Mouse (Mus musculus) right cerebral cortex, adult 18-20 months (tissue): Measurements from ENCODE around the gene Adipor1.
A peak's percentile ranks its signal among the peaks of the same experiment; 100 is the strongest.

Source experiments
- DNase-seq: peaks from one replicate; pipeline ENCODE4 v3.0.0; 2022; ENCODE audit warnings: mixed read lengths

The Adipor1 gene

GRCm38 (mm10) chr1:134415168-134415831 is at the start of gene Adipor1:
Adipor1 (plus strand) TSS chr1:134415378.
- peak; percentile 99 for DNase-seq

GRCm38 (mm10) chr1:134365491-134365890 is 49.7 kb upstream of the Adipor1 start:
- DNase-seq, result no peak

GRCm38 (mm10) chr1:134368777-134369337 is 46.3 kb upstream of the Adipor1 start:
- DNase-seq, result peak; percentile 51

GRCm38 (mm10) chr1:134374124-134374523 is 41.1 kb upstream of the Adipor1 start:
- no peak for DNase-seq

GRCm38 (mm10) chr1:134381051-134381450 is 34.1 kb upstream of the Adipor1 start:
- DNase-seq, result no peak

- peak; percentile 34 for DNase-seq
Observed at GRCm38 (mm10) chr1:134381795-134382625, 33.2 kb upstream of the Adipor1 start.

GRCm38 (mm10) chr1:134384581-134384980 is 30.6 kb upstream of the Adipor1 start:
- DNase-seq, result no peak

GRCm38 (mm10) chr1:134385176-134385575 is 30.0 kb upstream of the Adipor1 start:
- DNase-seq, result no peak

- no peak for DNase-seq
Observed at GRCm38 (mm10) chr1:134385666-134386065, 29.5 kb upstream of the Adipor1 start, which contains the start of gene 4933406M09Rik. 4933406M09Rik (plus strand) TSS chr1:134385940.

GRCm38 (mm10) chr1:134393827-134394226 is 21.4 kb upstream of the Adipor1 start:
- DNase-seq, result no peak

- DNase-seq, result no peak
Observed at GRCm38 (mm10) chr1:134398210-134398609, 17.0 kb upstream of the Adipor1 start.

GRCm38 (mm10) chr1:134399735-134400134 is 15.4 kb upstream of the Adipor1 start:
- DNase-seq, result no peak

- peak; percentile 75 for DNase-seq
Observed at GRCm38 (mm10) chr1:134405509-134406413, 9.4 kb upstream of the Adipor1 start, which contains the start of gene Cyb5r1. Cyb5r1 (plus strand) TSS chr1:134405559.

GRCm38 (mm10) chr1:134406414-134406771 is 8.8 kb upstream of the Adipor1 start:
- DNase-seq, result no peak

- no peak for DNase-seq
Observed at GRCm38 (mm10) chr1:134408080-134408479, 7.1 kb upstream of the Adipor1 start.

- no peak for DNase-seq
Observed at GRCm38 (mm10) chr1:134411706-134412629, 3.2 kb upstream of the Adipor1 start.

GRCm38 (mm10) chr1:134414038-134414437 is 1.1 kb upstream of the Adipor1 start:
- no peak for DNase-seq

- DNase-seq, result no peak
Observed at GRCm38 (mm10) chr1:134414501-134415167, 544 bp upstream of the Adipor1 start.

GRCm38 (mm10) chr1:134418414-134418975 is 3.3 kb downstream of the Adipor1 start:
- no peak for DNase-seq

- DNase-seq, result no peak
Observed at GRCm38 (mm10) chr1:134419176-134419575, 4.0 kb downstream of the Adipor1 start.
